Mouse (Mus musculus) naive thymus-derived CD4-positive, alpha-beta T cell, adult 5 months (primary cell): ENCODE results near the gene Ecpas. TPM values are rescaled to one million over a fixed set of nuclear protein-coding genes. Genes with fewer than 3 reads are reported as not detected.

Source experiments
- polyA plus RNA-seq: library from polyadenylated mRNA; unstranded; fragments of 100-300 nt; shearing (Covaris generic); gene quantifications from one replicate; pipeline ENCODE4 v1.2.1, GENCODE M21; 2017

Ecpas gene
- 53.8 TPM for polyA plus RNA-seq

DNA sequence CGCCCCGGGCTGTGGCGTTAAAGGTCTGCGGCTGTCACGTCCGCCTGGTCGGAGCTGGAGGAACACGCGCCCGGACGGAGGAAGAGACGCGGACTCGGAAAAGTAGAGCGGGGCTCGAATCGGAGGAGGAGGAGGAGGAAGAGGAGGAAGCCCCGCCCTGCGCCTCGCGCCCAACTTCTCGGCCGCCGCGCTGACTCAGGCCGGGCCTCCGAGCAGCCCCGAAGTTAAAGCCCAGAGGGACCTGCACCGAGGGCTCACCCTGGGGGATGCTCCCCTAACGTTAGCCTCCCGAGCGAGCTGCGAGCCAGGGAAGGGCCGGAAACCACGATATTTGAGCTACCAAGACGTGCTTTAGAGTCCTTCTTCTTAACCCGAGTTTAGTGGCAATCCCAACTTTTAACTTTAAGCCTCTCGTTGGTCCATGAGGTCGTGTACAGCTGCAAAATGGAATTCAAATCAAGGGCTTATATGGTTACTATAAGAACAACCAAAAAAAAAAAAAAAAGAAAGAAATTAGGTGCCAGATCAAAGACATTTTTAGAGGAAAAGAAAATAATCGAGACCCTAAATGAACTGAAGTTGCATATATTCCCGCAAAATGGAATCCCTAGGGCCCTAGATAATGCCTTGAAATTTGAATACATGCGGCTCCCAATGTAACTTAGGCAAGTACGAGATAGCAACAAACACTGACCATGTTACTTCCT is at the start of gene Ecpas:
TSS of gene Ecpas (minus strand) at position 121 of the 707 bp plus-strand sequence.

DNA sequence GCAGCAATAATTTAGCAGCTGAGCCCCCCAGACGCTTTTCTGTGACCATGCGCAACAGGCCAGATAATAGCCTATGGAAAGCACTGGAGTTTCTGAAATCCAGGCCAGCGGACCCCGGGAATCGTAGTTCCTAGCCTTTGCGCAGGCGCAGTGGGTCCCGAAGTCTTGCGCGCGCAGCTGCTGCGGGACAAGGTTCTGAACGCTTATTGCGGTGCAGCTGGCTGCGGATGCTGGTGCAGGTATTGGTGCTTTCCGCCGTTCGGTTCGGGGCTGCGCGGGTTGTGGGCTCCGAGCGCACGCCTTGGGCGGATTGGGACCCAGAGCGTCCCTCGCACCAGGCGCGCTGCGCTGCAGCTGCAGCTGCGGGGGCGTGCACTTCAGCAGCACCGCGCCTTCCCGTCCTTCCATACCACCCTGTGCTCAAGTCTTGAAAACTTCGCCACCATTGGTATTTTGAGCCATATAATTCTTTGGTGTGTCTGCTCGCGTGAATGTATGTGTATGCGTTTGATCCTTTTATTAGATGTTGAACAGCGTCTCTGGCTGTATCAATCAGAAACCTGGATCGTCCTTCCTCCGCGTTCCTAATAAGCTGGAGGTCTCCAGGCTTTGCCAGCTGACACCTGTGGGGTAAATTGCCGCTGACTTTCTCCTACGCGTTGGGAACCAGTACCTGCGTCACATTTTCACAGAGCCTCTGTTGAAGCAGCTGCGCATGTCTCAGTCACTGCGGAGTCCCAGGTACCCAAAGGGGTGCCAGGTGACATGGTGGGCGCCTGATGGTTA is 31.1 kb upstream of the Ecpas start, which contains the start of gene Zkscan16:
TSS of gene Zkscan16 (plus strand) at position 209 of the 786 bp plus-strand sequence.

DNA sequence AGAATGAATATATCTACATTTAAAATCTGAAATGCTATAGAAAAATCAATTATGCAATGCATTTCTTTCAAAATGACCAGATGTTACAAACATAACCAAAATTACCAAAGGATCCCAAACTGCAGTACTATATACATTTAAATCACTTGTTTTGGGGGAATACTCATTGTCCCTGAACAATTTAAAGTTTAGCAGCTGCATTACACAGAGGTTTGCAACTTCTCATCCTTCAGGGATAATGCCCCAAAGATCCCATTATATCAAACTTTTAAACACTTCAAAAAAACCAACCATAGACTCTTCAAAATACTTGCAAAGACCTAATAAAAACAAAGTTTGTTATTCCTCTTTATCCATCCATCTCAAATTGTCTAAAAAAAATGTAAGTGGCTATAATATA is 124.9 kb downstream of the Ecpas start, which contains the start of gene Olfr267:
TSS of gene Olfr267 (minus strand) at position 101 of the 400 bp plus-strand sequence.

Other genes with a start within 250 kb of the Ecpas start
- gene Olfr267, start 125.0 kb downstream of the Ecpas start, polyA plus RNA-seq, result not detected
- gene Zkscan16, start 30.9 kb upstream of the Ecpas start, polyA plus RNA-seq, result not detected
- gene Ptgr1, start 74.4 kb upstream of the Ecpas start, polyA plus RNA-seq, result not detected
- 7.7 TPM for gene Dnajc25, start 82.3 kb upstream of the Ecpas start, polyA plus RNA-seq
- 6.6 TPM for gene Gm20503, start 90.5 kb upstream of the Ecpas start, polyA plus RNA-seq
- 64.8 TPM for gene Gng10, start 122.3 kb upstream of the Ecpas start, polyA plus RNA-seq
- not detected for gene AI481877, start 226.2 kb upstream of the Ecpas start, polyA plus RNA-seq